Mouse (Mus musculus): Measurements from ENCODE around the gene Tmem200b.

Tmem200b gene

DNA sequence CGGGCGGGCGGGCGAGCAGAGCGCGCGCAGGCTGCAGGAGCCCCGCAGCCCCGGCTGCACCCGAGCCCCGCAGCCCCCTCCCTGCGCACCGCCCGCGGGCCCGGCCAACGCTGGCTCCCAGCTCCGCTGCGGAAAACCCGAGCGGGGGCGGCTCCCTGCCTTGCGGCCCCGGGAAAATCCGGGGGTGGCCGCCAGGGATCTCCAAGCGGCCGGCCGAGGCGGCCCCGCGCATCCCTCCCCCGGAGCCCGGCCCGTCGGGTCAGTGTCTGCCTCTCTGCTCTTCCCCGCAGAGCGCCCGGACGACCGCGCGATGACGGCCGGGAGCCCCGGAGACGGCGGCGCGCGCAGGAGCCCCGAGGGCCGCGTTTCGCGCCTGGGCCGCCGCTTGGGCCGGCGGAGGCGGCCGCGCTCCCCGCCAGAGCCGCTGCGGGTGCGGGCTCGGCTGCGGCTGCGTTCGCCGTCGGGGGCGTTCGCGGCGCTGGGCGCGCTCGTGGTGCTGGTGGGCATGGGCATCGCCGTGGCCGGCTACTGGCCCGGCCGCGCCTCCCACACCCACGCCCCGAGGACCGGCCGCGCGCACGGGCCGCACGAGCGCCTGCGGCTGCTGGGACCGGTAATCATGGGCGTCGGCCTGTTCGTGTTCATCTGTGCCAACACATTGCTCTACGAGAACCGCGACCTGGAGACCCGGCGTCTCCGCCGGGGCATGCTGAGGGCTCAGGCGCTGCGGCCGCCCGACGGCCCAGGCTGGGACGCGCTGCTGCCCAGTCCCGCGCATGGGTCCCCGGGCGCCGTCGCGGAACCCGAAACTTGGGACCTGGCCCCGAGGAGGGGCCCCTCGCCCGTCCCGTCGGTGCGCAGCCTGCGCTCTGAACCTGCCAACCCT is at the start of gene Tmem200b:
Gene Tmem200b (plus strand): TSS at position 311 of the 886 bp plus-strand sequence.
- in situ Hi-C loops (cut with MseI, MboI), result no loop called here

GRCm38 (mm10) chr4:131872672-131873292 is 48.8 kb upstream of the Tmem200b start:
- in situ Hi-C loops (cut with MseI, MboI), result no loop called here

GRCm38 (mm10) chr4:131873293-131874168 is 48.0 kb upstream of the Tmem200b start, which contains the start of gene Srsf4:
TSS of gene Srsf4 (plus strand) at chr4:131873617.
- in situ Hi-C loops (cut with MseI, MboI), result no loop called here

GRCm38 (mm10) chr4:131874169-131874536 is 47.4 kb upstream of the Tmem200b start:
- in situ Hi-C loops (cut with MseI, MboI), result no loop called here

- in situ Hi-C loops (cut with MseI, MboI), result no loop called here
Observed at GRCm38 (mm10) chr4:131874567-131874966, 47.0 kb upstream of the Tmem200b start.

DNA sequence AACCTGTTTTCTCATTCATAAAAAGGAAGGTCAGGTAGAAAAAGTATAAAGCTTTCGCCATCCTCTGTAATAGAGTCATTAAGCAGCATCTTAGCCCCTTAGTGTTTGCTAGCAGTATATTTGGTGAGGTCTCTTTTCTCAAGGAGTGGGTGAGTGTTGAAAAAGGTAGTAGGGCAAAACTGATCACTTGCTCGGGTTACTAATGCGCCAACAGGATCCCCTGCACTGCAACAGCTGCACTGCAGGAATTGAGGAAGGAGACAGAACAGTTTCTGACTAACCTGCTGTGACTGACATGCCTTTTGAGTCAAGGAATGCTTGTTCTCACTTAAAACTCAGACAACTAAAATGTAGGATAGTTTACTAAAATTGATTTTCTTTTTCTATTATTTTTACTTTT is 46.3 kb upstream of the Tmem200b start:
- in situ Hi-C loops (cut with MseI, MboI), result no loop called here

- in situ Hi-C loops (cut with MseI, MboI), result no loop called here
Observed at GRCm38 (mm10) chr4:131876836-131877235, 44.7 kb upstream of the Tmem200b start.

GRCm38 (mm10) chr4:131879692-131880091 is 41.9 kb upstream of the Tmem200b start:
- in situ Hi-C loops (cut with MseI, MboI), result no loop called here

- in situ Hi-C loops (cut with MseI, MboI), result no loop called here
Observed at GRCm38 (mm10) chr4:131881306-131881705, 40.3 kb upstream of the Tmem200b start.

GRCm38 (mm10) chr4:131883571-131883970 is 38.0 kb upstream of the Tmem200b start:
- in situ Hi-C loops (cut with MseI, MboI), result no loop called here

- in situ Hi-C loops (cut with MseI, MboI), result no loop called here
Observed at GRCm38 (mm10) chr4:131885376-131885775, 36.2 kb upstream of the Tmem200b start.

- in situ Hi-C loops (cut with MseI, MboI), result no loop called here
Observed at GRCm38 (mm10) chr4:131888564-131888963, 33.0 kb upstream of the Tmem200b start.

GRCm38 (mm10) chr4:131890692-131891091 is 30.9 kb upstream of the Tmem200b start:
- in situ Hi-C loops (cut with MseI, MboI), result no loop called here

GRCm38 (mm10) chr4:131897109-131897508 is 24.5 kb upstream of the Tmem200b start:
- in situ Hi-C loops (cut with MseI, MboI), result no loop called here

DNA sequence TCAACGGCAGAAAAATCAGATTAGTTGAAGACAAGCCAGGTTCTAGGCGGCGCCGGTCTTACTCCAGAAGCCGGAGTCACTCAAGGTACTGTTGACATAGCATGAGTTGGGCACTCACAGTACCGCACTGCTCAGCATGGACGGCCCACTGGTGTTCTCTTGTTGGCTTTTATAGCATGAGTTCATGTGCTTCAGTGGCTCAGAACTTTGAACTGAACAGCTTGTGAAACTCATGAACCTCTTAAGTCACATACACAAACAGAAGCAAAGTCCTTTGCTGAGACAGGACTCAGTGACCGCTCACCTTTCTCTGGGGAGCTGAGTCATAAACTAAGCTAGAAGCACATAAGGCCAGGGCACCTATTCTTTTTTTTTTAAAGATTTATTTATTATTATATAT is 23.8 kb upstream of the Tmem200b start:
- in situ Hi-C loops (cut with MseI, MboI), result no loop called here

DNA sequence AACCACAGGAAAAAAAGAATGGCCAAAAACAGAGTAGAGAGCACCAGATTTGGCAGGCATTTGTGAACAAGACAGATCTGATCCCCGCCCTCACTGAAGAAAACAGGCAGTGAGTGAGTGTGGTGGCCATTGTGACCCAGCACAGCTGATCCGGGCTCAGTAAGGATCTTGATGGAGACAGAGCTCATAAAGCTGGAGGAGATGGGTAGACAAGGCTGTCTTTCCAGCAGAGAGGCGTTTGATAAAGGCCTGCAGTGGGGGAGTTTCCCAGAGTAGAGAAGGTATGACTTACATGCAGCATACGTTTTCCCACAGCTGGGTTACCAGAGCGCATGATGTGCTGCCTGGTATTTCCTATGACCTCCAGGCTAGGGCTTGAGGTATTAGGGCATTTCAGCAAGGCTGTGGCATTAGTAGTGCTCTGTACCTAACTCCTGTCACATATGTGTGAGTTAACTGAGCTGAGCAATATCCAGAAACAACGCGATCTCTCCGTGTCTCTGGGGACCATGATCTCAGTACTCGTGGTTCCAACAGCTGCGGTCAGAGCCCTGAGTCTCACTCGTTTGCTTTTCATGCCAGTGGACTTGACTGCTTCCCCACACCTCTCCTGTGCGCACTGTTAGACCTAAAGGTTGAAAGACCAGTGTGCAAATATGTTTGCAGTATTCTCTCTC is 22.9 kb upstream of the Tmem200b start:
- in situ Hi-C loops (cut with MseI, MboI), result no loop called here

DNA sequence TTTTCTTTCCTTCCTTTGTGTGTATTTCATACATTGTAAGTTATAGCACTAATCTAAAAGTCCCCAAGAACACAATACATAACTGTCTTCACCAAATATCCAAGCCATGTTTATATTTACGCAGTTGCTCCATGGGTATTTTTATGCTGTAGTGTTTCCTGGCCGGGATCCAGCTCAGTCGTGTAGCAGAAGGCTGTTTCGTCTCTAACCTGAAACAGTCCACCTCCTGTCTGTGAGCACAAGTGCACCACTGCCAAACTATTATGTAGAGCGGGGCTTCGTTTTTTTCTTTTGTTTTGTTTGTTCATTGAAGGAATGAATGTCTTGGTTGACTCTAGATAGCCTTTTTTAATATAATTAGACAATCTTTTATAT is 22.4 kb upstream of the Tmem200b start:
- in situ Hi-C loops (cut with MseI, MboI), result no loop called here

DNA sequence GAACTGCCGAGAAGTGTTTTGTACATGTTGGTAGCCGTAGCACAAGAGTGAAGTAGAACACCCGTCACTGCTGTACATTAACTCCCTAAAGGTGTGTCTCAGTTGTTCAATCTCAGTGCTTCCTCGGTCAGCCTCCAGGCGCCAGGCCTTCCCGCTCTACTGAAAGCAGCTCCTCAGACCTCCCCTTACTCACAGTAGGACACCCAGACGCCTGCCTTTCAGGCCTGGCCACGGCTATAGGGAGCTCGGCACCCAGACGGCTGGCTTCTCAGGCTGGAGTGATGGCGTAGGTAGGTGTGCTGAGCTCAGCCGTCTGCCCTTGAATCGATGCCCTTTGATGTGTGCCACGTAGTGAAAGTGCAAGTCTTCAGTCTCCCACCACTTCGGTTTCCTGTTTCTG is 20.5 kb upstream of the Tmem200b start:
- in situ Hi-C loops (cut with MseI, MboI), result no loop called here

DNA sequence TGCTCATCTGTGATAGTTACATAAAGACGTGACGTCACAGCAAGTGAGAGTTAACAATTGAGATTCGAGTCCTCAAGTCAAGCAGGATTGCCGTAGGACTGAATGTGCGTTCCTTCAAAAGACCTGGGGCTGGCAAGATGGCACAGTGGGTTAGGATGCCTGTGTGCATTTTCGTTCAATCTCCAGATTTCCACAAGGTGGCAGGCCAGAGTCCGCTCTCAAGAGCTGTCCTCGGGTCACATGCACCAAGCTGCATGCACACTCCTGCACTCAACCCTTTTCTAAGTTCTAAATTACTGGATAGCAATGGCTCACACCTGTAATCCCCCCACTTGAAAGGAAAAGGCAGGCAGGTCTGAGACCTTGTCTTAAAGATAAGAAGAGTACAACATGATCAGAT is 17.1 kb upstream of the Tmem200b start:
- in situ Hi-C loops (cut with MseI, MboI), result no loop called here

DNA sequence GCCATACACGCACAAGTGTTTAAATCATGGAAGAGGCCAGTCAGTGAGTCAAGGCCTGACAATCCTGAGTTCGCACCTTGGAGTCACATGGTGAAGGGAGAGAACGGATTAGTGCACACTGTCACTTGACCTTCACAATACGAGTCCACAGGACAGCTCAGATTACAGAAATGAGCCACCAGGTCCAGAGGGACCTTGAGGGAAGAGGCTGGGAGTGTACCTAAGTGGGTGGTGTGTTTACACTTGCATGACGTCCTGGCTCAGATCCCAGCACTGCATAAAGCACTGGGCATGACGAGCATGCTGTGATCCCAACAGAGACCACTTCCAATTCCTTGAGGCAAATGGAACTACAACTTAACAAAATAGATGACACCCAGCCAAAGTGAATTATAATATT is 15.1 kb upstream of the Tmem200b start:
- in situ Hi-C loops (cut with MseI, MboI), result no loop called here

- in situ Hi-C loops (cut with MseI, MboI), result no loop called here
Observed at GRCm38 (mm10) chr4:131907912-131908311, 13.7 kb upstream of the Tmem200b start.

Data from mouse trophoblast stem cell (cell line).